Mouse (Mus musculus) heart, embryonic 14.5 days (tissue): ENCODE results near the gene Surf1. TPM values are rescaled to one million over a fixed set of nuclear protein-coding genes. Genes with fewer than 3 reads are reported as not detected.

Source experiments
- ATAC-seq: fragments of 200-750 bp; cut with Nextera tagmentation; 2 replicates; pipeline ENCODE4 v1.8.0; 2017; ENCODE audit warnings: low read depth, moderate TSS enrichment; ENCODE audit not compliant: insufficient number of reproducible peaks, insufficient read depth, low FRiP score
- H3K27ac ChIP-seq, 2 experiments: fragments of 200-500 bp in 1 of 2; fragments of 300-500 bp in 1 of 2; sonication (generic) in 1 of 2; replicated peaks in 1 of 2; 2 replicates each; pipeline ENCODE4 v1.5.1; 2012 to 2014; ENCODE audit warnings: low read depth in 2 of 2, low read length in 2 of 2, control low read depth in 1 of 2, mild to moderate bottlenecking in 1 of 2, mixed read lengths in 1 of 2; ENCODE audit not compliant: control insufficient read depth in 1 of 2, insufficient read depth in 1 of 2
- H3K27me3 ChIP-seq: fragments of 300-500 bp; sonication (generic); 2 replicates; pipeline ENCODE4 v1.6.1; 2014; ENCODE audit warnings: mild to moderate bottlenecking, low read length, control low read depth; ENCODE audit not compliant: control insufficient read depth, insufficient read depth
- H3K36me3 ChIP-seq: fragments of 300-500 bp; sonication (generic); 2 replicates; pipeline ENCODE4 v1.6.1; 2014; ENCODE audit warnings: mild to moderate bottlenecking, control low read depth, low read length, mixed read lengths; ENCODE audit not compliant: control insufficient read depth, insufficient read depth
- H3K4me1 ChIP-seq, 2 experiments: fragments of 200-500 bp in 1 of 2; fragments of 300-500 bp in 1 of 2; sonication (generic) in 1 of 2; 2 replicates each; pipeline ENCODE4 v1.6.1; 2012 to 2014; ENCODE audit warnings: low read length in 2 of 2, control low read depth in 1 of 2, mixed read lengths in 1 of 2; ENCODE audit not compliant: control insufficient read depth in 2 of 2, insufficient read depth in 2 of 2
- H3K4me2 ChIP-seq: fragments of 300-500 bp; sonication (generic); 2 replicates; pipeline ENCODE4 v1.6.1; 2014; ENCODE audit warnings: mild to moderate bottlenecking, low read length
- H3K4me3 ChIP-seq, 2 experiments: fragments of 200-500 bp in 1 of 2; fragments of 300-500 bp in 1 of 2; sonication (generic) in 1 of 2; 2 replicates each; pipeline ENCODE4 v1.5.1; 2012 to 2014; ENCODE audit warnings: low read length in 2 of 2, mild to moderate bottlenecking in 2 of 2, control low read depth in 1 of 2, low read depth in 1 of 2, moderate library complexity in 1 of 2; ENCODE audit not compliant: control insufficient read depth in 1 of 2, insufficient read depth in 1 of 2
- H3K9ac ChIP-seq: fragments of 300-500 bp; sonication (generic); 2 replicates; pipeline ENCODE4 v1.6.1; 2014; ENCODE audit warnings: mild to moderate bottlenecking, low read length
- H3K9me3 ChIP-seq: fragments of 300-500 bp; sonication (generic); 2 replicates; pipeline ENCODE4 v1.6.1; 2016; ENCODE audit warnings: low read length, control low read depth; ENCODE audit not compliant: control insufficient read depth
- WGBS: fragments of 180-500 bp; shearing (Covaris S2); extraction: QIAGEN DNeasy Blood & Tissue Kit; methylation state at CpG from one replicate; pipeline ENCODE4 v1.1.7; 2014; 5-methylcytosine and 5-hydroxymethylcytosine counted together
- polyA plus RNA-seq: library from polyadenylated mRNA; unstranded; fragments of >200 nt; fragmentation: Nextera tagmentation; extraction: Ambion mirVana; gene quantifications from 2 replicates; pipeline ENCODE4 v1.2.1, GENCODE M21; 2014

Surf1 gene
- polyA plus RNA-seq, 1 experiment from 2014 or later, result 48.4 TPM

DNA sequence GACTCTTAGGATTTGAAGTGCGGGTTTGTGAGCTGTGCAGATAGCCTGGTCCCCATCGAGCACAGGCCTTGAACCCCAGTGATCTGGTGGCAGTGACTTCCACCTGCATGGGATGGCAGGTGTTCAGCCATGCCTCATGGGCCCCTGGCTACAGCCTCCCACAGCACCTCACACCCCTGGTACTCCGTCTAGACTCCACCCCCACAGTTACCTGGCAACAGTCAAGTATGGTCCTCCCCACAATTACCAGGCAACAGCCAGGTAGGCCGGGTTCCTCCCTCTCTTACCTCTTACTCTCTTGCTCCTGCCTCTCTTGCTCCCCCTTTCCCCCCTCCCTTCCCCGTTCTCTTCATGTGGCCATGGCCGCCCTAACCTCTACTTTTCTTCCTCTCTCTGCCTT, 45.7 kb downstream of the Surf1 start:
- no peak overlapping the region for H3K4me3 ChIP-seq
- H3K4me1 ChIP-seq, result no peaks in the 10 kb centered on the region
- no peak overlapping the region for H3K27ac ChIP-seq
- WGBS, result 55% methylated on average over 6 of the region's 6 CpGs
- ATAC-seq, result no peak
- H3K36me3 ChIP-seq, result no peaks in the 10 kb centered on the region
- H3K9me3 ChIP-seq, result no peaks in the 10 kb centered on the region
- H3K4me2 ChIP-seq, result no peak overlapping the region
- no peak overlapping the region for H3K9ac ChIP-seq
- H3K27me3 ChIP-seq, result peaks cover 17% of the 10 kb centered on the region

GRCm38 (mm10) chr2:26864879-26865278, 51.5 kb downstream of the Surf1 start, which contains the start of gene Abo:
TSS of gene Abo (minus strand) at chr2:26864979.
- H3K36me3 ChIP-seq, result no peaks in the 10 kb centered on the region
- peaks cover 5% of the 10 kb centered on the region; the same call in 1 of the 2 replicates for H3K27me3 ChIP-seq
- no peaks in the 10 kb centered on the region for H3K9me3 ChIP-seq
- no peak within 1 kb of the TSS for H3K4me2 ChIP-seq
- no peak within 1 kb of the TSS for H3K4me3 ChIP-seq
- H3K9ac ChIP-seq, result no peak within 1 kb of the TSS
- no peak for ATAC-seq
- H3K4me1 ChIP-seq, result no peaks in the 10 kb centered on the region
- 42% methylated on average over 3 of the region's 3 CpGs for WGBS
- no peak within 1 kb of the TSS for H3K27ac ChIP-seq

Other genes with a start within 250 kb of the Surf1 start
- not detected in 2 replicates for gene Lcn4, start 245.2 kb downstream of the Surf1 start, polyA plus RNA-seq
- not detected in 2 replicates for gene Abo, start 51.6 kb downstream of the Surf1 start, polyA plus RNA-seq
- gene Surf6, start 13.7 kb downstream of the Surf1 start, polyA plus RNA-seq, result 7.6 and 9.6 TPM in 2 replicates
- gene Med22, start 5.9 kb downstream of the Surf1 start, polyA plus RNA-seq, result 34.3 and 38.2 TPM in 2 replicates
- 410 and 428 TPM in 2 replicates for gene Rpl7a, start 5.8 kb downstream of the Surf1 start, polyA plus RNA-seq
- 26.2 and 28.4 TPM in 2 replicates for gene Surf2, start 163 bp downstream of the Surf1 start, polyA plus RNA-seq
- gene Surf4, start 17.4 kb upstream of the Surf1 start, polyA plus RNA-seq, result 162 and 171 TPM in 2 replicates
- gene Stkld1, start 17.5 kb upstream of the Surf1 start, polyA plus RNA-seq, result not detected in 2 replicates
- gene Rexo4, start 47.9 kb upstream of the Surf1 start, polyA plus RNA-seq, result 24.7 and 25.0 TPM in 2 replicates
- not detected in 2 replicates for gene Adamts13, start 56.9 kb upstream of the Surf1 start, polyA plus RNA-seq
- 38.5 and 40.9 TPM in 2 replicates for gene Cacfd1, start 93.4 kb upstream of the Surf1 start, polyA plus RNA-seq
- gene Slc2a6, start 111.5 kb upstream of the Surf1 start, polyA plus RNA-seq, result 0.24 TPM in 1 of 2 replicates, not detected in the other
- 0.22 TPM in 1 of 2 replicates, not detected in the other for gene Mymk, start 155.6 kb upstream of the Surf1 start, polyA plus RNA-seq
- gene Adamtsl2, start 162.8 kb upstream of the Surf1 start, polyA plus RNA-seq, result 12.6 and 15.0 TPM in 2 replicates
- 0.66 and 0.70 TPM in 2 replicates for gene Fam163b, start 226.0 kb upstream of the Surf1 start, polyA plus RNA-seq
- gene Dbh, start 248.7 kb upstream of the Surf1 start, polyA plus RNA-seq, result 0.55 and 1.8 TPM in 2 replicates